Mouse (Mus musculus) forebrain, embryonic 11.5 days (tissue): ENCODE results near the gene Raver2. TPM values are rescaled to one million over a fixed set of nuclear protein-coding genes. Genes with fewer than 3 reads are reported as not detected.

ENCODE experiments used
- ATAC-seq: fragments of 200-750 bp; cut with Nextera tagmentation; replicated peaks from 2 replicates; pipeline ENCODE4 v1.8.0; 2017; ENCODE audit warnings: moderate TSS enrichment; ENCODE audit not compliant: low FRiP score
- DNase-seq: peaks from one replicate; pipeline ENCODE4 v3.0.0-alpha.2; 2017; ENCODE audit warnings: low spot score
- H3K27ac ChIP-seq: fragments of 300-500 bp; sonication (generic); 2 replicates; pipeline ENCODE4 v1.5.1; 2014; ENCODE audit warnings: low read depth, low read length
- H3K27me3 ChIP-seq: fragments of 300-500 bp; sonication (generic); 2 replicates; pipeline ENCODE4 v1.6.1; 2014; ENCODE audit warnings: mild to moderate bottlenecking, low read length, mixed read lengths; ENCODE audit not compliant: control insufficient read depth, insufficient read depth
- H3K36me3 ChIP-seq: fragments of 300-500 bp; sonication (generic); 2 replicates; pipeline ENCODE4 v1.6.1; 2014; ENCODE audit warnings: mild to moderate bottlenecking, low read length, moderate library complexity, mixed read lengths; ENCODE audit not compliant: control insufficient read depth, insufficient read depth
- H3K4me1 ChIP-seq: fragments of 300-500 bp; sonication (generic); replicated peaks from 2 replicates; pipeline ENCODE4 v1.6.1; 2014; ENCODE audit warnings: low read length, mixed read lengths; ENCODE audit not compliant: control insufficient read depth, insufficient read depth
- H3K4me2 ChIP-seq: fragments of 300-500 bp; sonication (generic); 2 replicates; pipeline ENCODE4 v1.6.1; 2014; ENCODE audit warnings: low read depth, mild to moderate bottlenecking, low read length, moderate library complexity, mixed read lengths; ENCODE audit not compliant: severe bottlenecking
- H3K4me3 ChIP-seq: fragments of 300-500 bp; sonication (generic); 2 replicates; pipeline ENCODE4 v1.5.1; 2014; ENCODE audit warnings: low read depth, low read length
- H3K9ac ChIP-seq: fragments of 300-500 bp; sonication (generic); 2 replicates; pipeline ENCODE4 v1.6.1; 2014; ENCODE audit warnings: low read length
- H3K9me3 ChIP-seq: fragments of 300-500 bp; sonication (generic); 2 replicates; pipeline ENCODE4 v1.6.1; 2016; ENCODE audit warnings: low read length, mixed read lengths; ENCODE audit not compliant: control insufficient read depth
- WGBS: fragments of 180-500 bp; shearing (Covaris S2); extraction: QIAGEN DNeasy Blood & Tissue Kit; methylation state at CpG from one replicate; pipeline ENCODE4 v1.1.7; 2014; 5-methylcytosine and 5-hydroxymethylcytosine counted together
- polyA plus RNA-seq: library from polyadenylated mRNA; unstranded; fragments of >200 nt; fragmentation: Nextera tagmentation; extraction: Ambion mirVana; gene quantifications from 2 replicates; pipeline ENCODE4 v1.2.1, GENCODE M21; 2014

Gene Raver2
- polyA plus RNA-seq, 1 experiment from 2014 or later, result 13.7 TPM

DNA sequence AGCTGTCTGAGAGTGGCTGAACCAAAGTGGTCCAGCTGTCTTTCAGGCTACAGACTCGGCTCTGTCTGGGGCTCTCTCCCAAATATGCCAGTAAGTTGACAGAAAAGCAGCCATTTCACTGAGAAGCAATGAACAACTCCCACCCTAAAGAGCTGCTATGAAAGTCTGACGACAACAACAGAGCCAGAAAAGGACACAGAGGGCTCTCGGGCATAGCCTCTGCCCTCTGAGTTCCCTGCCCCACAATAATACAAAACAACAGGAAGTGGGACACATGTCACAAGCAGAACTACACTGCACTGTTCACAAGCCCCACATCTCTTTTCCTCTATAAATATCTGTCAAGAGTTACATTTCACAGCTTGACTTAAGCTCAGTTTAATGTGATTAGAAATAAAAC lies 116.4 kb downstream of the Raver2 start:
- H3K27me3 ChIP-seq, result no peaks in the 10 kb centered on the region
- WGBS, result 75% methylated on average over 3 of the region's 3 CpGs
- no peaks in the 10 kb centered on the region; the same call in 1 of the 2 replicates for H3K36me3 ChIP-seq
- H3K27ac ChIP-seq, result no peak overlapping the region
- no peak overlapping the region for H3K4me3 ChIP-seq
- H3K4me2 ChIP-seq, result no peak overlapping the region
- DNase-seq, result no peak
- no peak for ATAC-seq
- H3K4me1 ChIP-seq, result no peaks in the 10 kb centered on the region
- no peak overlapping the region for H3K9ac ChIP-seq
- H3K9me3 ChIP-seq, result no peaks in the 10 kb centered on the region

DNA sequence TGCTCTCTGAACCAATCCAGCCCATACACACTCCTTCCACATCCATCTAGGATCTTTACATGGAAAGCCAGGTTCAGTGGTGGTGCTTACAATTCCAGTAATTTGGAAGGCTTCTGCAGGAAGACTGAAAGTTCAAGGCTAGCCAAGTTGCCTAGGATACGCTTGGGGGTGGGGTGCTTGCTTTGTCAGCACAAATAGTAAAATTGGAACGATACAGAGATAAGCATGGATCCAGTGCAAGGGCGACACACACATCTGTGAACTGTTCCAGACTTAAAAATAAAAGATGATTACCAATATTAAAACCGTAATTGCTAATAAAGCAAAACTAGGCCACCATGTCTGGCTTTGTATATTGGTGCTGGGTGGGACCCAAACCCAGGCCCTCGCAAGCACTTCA lies 117.8 kb downstream of the Raver2 start:
- H3K9ac ChIP-seq, result no peak overlapping the region
- no peaks in the 10 kb centered on the region; the same call in 1 of the 2 replicates for H3K36me3 ChIP-seq
- no peaks in the 10 kb centered on the region for H3K4me1 ChIP-seq
- DNase-seq (no peak), ATAC-seq (no peak)
- no peak overlapping the region for H3K27ac ChIP-seq
- H3K4me3 ChIP-seq, result no peak overlapping the region
- no peaks in the 10 kb centered on the region for H3K9me3 ChIP-seq
- WGBS, result 91% methylated on average over 5 of the region's 5 CpGs
- no peak overlapping the region for H3K4me2 ChIP-seq
- H3K27me3 ChIP-seq, result no peaks in the 10 kb centered on the region

DNA sequence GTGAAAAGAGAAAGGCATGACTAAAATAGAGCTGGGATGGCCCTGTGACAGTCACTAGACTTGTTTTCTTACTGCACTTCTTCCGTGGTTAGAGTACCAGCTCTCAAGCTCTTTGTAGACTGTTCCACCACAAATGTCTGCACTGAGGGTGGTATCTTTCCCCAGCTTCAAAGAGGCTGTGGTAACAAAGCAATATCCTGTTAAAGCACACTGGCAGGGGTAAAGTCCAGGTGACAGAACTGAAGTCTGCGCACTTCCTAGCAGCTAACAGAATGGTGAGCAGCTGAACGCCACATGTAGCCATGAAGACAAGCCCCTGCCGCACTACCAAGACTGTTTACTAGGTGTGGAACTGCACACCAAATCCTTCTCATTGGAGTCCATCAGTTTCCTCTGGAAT lies 118.6 kb downstream of the Raver2 start:
- Histone ChIP-seq H3K9ac (no peak overlapping the region), H3K27ac (no peak overlapping the region), H3K4me1 (no peaks in the 10 kb centered on the region), H3K27me3 (no peaks in the 10 kb centered on the region), H3K4me2 (no peak overlapping the region), H3K36me3 (no peaks in the 10 kb centered on the region; the same call in 1 of the 2 replicates), H3K9me3 (no peaks in the 10 kb centered on the region), H3K4me3 (no peak overlapping the region)
- ATAC-seq (no peak), DNase-seq (no peak)
- WGBS, result 86% methylated on average over 4 of the region's 4 CpGs

DNA sequence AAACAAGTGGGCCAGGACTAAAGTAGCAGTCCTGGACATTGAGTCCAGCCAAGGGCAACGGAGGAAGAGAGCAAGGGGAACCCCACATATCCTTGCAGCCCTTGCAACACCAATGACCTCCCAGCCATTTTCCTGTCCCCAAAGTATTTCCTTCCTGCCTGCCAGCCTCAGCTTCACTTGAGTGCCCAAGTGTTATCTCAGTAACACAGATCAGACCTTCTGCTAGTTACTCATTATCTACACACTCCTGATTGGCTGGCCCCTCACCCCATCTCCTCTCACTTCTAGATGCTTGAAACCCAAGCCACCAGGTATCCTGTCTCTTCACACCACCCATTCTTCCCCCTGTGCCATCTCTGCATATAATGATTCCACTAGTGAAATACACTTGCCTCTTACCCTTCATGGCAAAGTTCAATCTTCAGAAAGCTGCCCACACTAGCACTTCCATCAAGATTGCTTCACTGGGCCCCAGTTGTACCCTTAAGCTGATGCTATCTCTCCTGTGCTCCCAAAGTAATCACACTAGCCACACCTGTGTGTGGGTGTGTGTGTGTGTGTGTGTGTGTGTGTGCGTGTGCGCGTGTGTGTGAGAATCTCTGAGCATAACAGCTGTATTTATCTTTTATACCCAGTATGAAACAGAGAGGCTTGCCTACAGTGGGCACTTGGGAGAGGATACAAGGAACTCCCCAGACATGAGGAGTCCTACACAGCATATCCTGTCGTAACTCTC lies 123.6 kb downstream of the Raver2 start:
- Histone ChIP-seq H3K27me3 (no peaks in the 10 kb centered on the region), H3K27ac (no peak overlapping the region), H3K4me1 (no peaks in the 10 kb centered on the region), H3K4me3 (no peak overlapping the region), H3K36me3 (no peaks in the 10 kb centered on the region), H3K9ac (no peak overlapping the region), H3K4me2 (no peak overlapping the region), H3K9me3 (no peaks in the 10 kb centered on the region)
- 94% methylated on average over 5 of the region's 5 CpGs for WGBS
- ATAC-seq, result no peak
- DNase-seq, result no peak

DNA sequence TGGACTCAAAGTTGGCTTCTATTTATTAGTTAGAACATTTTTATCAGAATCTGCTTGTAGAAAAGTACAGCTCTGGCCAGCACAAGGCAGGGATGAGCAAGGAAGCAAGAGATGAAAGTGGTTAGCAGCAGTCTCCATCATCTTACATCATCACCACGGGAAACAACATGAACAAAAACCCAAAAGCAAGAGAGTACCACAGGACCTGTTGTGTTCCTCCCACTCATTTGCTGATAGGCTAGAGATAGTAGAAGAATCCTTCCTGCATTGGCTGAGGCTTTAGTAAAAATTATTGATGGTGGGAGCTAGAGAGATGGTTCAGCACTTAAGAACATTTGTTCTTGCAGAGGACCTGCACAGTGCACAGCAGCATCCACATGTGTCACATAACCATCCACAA lies 125.4 kb downstream of the Raver2 start:
- ATAC-seq, result no peak
- no peaks in the 10 kb centered on the region for H3K27me3 ChIP-seq
- H3K36me3 ChIP-seq, result no peaks in the 10 kb centered on the region
- WGBS, result 84% methylated on average over 1 of the region's 1 CpGs
- H3K4me2 ChIP-seq, result no peak overlapping the region
- no peaks in the 10 kb centered on the region for H3K9me3 ChIP-seq
- no peak for DNase-seq
- H3K4me1 ChIP-seq, result no peaks in the 10 kb centered on the region
- H3K4me3 ChIP-seq, result no peak overlapping the region
- H3K9ac ChIP-seq, result no peak overlapping the region
- no peak overlapping the region for H3K27ac ChIP-seq

DNA sequence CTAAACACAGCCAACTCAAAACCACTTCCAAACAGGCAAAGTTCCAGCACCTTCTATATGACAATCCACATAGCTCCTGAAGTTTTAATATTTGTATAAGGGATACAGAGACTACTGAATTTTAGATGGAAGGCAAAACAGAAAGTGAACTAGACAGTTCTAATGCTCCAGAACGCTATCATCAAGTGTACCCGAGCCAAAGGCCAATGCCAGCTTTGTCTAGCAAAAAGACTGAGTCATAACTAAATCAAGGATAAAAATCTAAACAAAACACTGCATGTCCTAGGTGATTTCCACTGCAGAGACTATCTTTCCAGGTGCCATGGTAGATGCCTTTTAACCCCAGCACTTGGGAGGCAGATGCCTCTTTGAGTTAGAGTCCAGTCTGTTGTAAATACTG lies 127.6 kb downstream of the Raver2 start:
- no peaks in the 10 kb centered on the region for H3K4me1 ChIP-seq
- H3K4me2 ChIP-seq, result no peak overlapping the region
- DNase-seq (no peak), ATAC-seq (no peak)
- no peak overlapping the region for H3K4me3 ChIP-seq
- H3K9ac ChIP-seq, result no peak overlapping the region
- H3K36me3 ChIP-seq, result no peaks in the 10 kb centered on the region
- whole genome bisulfite sequencing, result 84% methylated on average over 2 of the region's 2 CpGs
- no peaks in the 10 kb centered on the region for H3K9me3 ChIP-seq
- H3K27me3 ChIP-seq, result no peaks in the 10 kb centered on the region
- no peak overlapping the region for H3K27ac ChIP-seq

DNA sequence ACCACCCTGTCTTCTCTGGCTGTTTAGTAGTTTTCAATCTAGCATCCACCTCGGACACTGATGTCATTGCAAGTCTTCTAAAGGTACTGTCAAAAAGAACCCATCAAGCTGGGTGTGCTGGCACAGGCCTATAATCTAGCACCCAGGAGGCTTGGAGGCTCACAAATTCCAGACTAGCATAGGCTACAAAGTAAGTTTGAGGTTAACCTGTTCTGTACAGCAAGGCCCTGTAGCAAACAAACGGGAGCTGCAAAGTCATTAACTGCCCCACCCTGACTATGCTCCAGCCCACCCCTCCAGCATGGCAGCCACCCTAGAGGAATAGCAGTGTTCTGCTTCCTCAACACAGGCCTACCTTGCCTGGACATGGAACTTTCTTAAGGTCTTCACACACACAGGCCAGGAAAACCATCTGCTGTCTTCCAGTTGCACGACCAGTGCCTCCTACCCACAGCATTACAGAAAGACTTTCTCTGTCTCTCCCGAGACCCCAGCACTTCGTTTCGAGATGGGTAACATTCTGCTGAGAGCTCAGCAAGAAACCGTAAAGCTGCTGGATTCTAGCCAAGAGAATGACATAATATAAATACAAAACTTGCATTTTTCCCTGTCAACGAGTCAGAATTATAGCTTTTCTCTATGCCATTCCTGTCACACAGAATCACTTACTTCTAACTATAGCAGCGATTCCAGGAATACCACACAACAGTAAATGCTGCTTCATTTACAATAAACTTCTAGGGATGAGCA lies 128.8 kb downstream of the Raver2 start:
- ATAC-seq (no peak), DNase-seq (no peak)
- no peak overlapping the region for H3K4me3 ChIP-seq
- WGBS, result 91% methylated on average over 9 of the region's 9 CpGs
- no peak overlapping the region for H3K9ac ChIP-seq
- H3K9me3 ChIP-seq, result no peaks in the 10 kb centered on the region
- no peaks in the 10 kb centered on the region for H3K27me3 ChIP-seq
- H3K4me2 ChIP-seq, result no peak overlapping the region
- H3K4me1 ChIP-seq, result no peaks in the 10 kb centered on the region
- H3K27ac ChIP-seq, result no peak overlapping the region
- no peaks in the 10 kb centered on the region for H3K36me3 ChIP-seq

DNA sequence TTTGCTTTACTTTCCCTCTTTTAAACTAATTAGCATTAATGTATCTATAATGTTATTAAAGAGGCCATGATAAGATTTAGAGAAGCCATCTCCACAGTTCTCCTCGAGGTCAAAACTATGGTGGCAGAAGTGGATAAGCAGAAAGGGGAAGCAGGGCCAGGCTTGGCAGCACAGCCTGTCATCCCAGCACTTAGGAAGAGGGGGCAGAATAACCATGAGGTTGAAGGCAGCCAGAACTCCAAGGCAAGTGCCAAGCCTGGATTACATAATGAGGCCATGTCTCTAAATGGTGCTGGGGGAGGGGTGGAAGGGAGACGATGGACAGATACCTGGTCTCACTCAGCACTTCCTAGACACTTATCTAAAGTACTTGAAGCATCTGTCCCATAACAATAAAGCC lies 129.6 kb downstream of the Raver2 start:
- H3K36me3 ChIP-seq, result no peaks in the 10 kb centered on the region
- H3K4me1 ChIP-seq, result no peaks in the 10 kb centered on the region
- DNase-seq (no peak), ATAC-seq (no peak)
- 83% methylated on average over 2 of the region's 2 CpGs for WGBS
- H3K9me3 ChIP-seq, result no peaks in the 10 kb centered on the region
- no peak overlapping the region for H3K4me3 ChIP-seq
- no peak overlapping the region for H3K27ac ChIP-seq
- H3K4me2 ChIP-seq, result no peak overlapping the region
- H3K27me3 ChIP-seq, result no peaks in the 10 kb centered on the region
- H3K9ac ChIP-seq, result no peak overlapping the region
